Mouse (Mus musculus) heart, postnatal 36 days (tissue): ENCODE measurements around the gene Sephs1. TPM values are rescaled to one million over a fixed set of nuclear protein-coding genes. Genes with fewer than 3 reads are reported as not detected.

Experiments used
- DNase-seq, 2 experiments: peaks; one replicate each; pipeline ENCODE4 v3.0.0; 2021 to 2022
- intact Hi-C: fragments of 180-260 bp; cut with DNase I; formaldehyde crosslinking; loops from one replicate; pipeline ENCODE4 v1.15.1; 2025
- total RNA-seq, 2 experiments: library from RNA; stranded (reverse); gene quantifications; 2 replicates each; pipeline ENCODE4 v1.2.3; 2021

The Sephs1 gene
- total RNA-seq, 2 experiments from 2014 or later = 13.7 to 16.1 TPM

GRCm38 (mm10) chr2:4958039-4958438 is 76.7 kb downstream of the Sephs1 start:
- DNase-seq = no peak
- intact Hi-C loops = no loop called here

Other genes starting within 250 kb of the Sephs1 start
- gene Prpf18, start 229.5 kb upstream of the Sephs1 start, total RNA-seq = 10 to 100 TPM; 35.1 to 37.8 TPM
- gene Bend7, start 163.7 kb upstream of the Sephs1 start, total RNA-seq = 1 to 10 TPM; 6.0 to 6.8 TPM
- 100 to 1,000 TPM; 763 to 822 TPM for gene Phyh, start 37.5 kb downstream of the Sephs1 start, total RNA-seq
- gene Ucma, start 94.6 kb downstream of the Sephs1 start, total RNA-seq = not detected
- under 1 TPM; 0.11 to 0.33 TPM for gene Mcm10, start 131.2 kb downstream of the Sephs1 start, total RNA-seq
- gene Optn, start 182.5 kb downstream of the Sephs1 start, total RNA-seq = 10 to 100 TPM; 64.7 to 65.2 TPM